Mouse (Mus musculus): ENCODE measurements around the gene Olfr686. TPM values are rescaled to one million over a fixed set of nuclear protein-coding genes. Genes with fewer than 3 reads are reported as not detected.

The Olfr686 gene
- not detected for polyA plus RNA-seq (2014; fragmentation: Illumina TruSeq; extraction: RNeasy Lipid Tissue Mini Kit (QIAGEN cat#74804); ENCODE audit: low read depth, low replicate concordance)

DNA sequence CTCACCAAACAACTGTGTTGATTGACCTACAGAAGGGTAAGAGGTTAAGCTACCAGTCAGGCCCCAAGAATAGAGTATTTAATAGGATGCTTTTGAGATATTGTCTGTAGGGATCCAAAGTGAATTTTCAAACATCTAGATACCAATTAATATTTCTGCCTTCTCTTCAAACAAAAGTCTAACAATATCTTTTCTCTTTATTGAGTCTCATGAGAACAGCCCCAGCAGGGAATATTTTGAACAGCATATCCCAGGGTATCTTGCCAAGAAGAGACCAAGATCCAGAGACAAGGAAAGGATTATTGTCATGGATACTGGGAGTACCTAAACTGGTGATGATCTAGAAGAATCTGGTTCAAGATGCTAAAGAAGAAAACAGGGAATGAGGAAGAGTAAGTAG is at the start of gene Olfr686:
Gene Olfr686 (minus strand): TSS at position 101 of the 400 bp plus-strand sequence.

DNA sequence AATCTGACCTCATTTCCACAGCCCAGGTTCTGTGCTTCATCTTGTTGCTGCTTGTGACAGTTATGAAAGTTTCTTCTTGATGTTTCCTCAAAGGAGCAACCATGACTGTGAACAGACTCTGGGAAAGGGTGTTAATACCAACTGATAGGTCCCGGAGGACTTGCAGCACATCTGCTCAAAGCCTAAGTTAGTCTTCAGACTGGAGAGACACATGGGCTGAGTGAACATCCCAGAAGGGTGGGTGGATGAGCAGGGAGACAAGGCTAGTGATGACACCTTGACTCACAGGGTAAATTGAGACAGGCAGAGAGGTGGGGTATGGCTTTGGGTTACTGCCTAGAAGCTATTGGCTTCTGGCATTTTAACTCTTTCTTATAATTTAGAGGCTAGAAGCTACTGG is 21.4 kb downstream of the Olfr686 start, which contains the start of gene Olfr685:
Gene Olfr685 (minus strand): TSS at position 101 of the 400 bp plus-strand sequence.

GRCm38 (mm10) chr7:105163553-105163952 is 43.7 kb downstream of the Olfr686 start, which contains the start of gene Olfr684:
Gene Olfr684, minus strand, starts transcription at chr7:105163653.

Other genes starting within 250 kb of the Olfr686 start
- not detected for gene Olfr670, start 244.9 kb downstream of the Olfr686 start, polyA plus RNA-seq (2014; fragmentation: Illumina TruSeq; extraction: RNeasy Lipid Tissue Mini Kit (QIAGEN cat#74804); ENCODE audit: low read depth, low replicate concordance)
- gene Olfr671, start 228.4 kb downstream of the Olfr686 start, polyA plus RNA-seq (2014; fragmentation: Illumina TruSeq; extraction: RNeasy Lipid Tissue Mini Kit (QIAGEN cat#74804); ENCODE audit: low read depth, low replicate concordance) = not detected
- gene Olfr672, start 205.5 kb downstream of the Olfr686 start, polyA plus RNA-seq (2014; fragmentation: Illumina TruSeq; extraction: RNeasy Lipid Tissue Mini Kit (QIAGEN cat#74804); ENCODE audit: low read depth, low replicate concordance) = not detected
- gene Olfr675, start 179.0 kb downstream of the Olfr686 start, polyA plus RNA-seq (2014; fragmentation: Illumina TruSeq; extraction: RNeasy Lipid Tissue Mini Kit (QIAGEN cat#74804); ENCODE audit: low read depth, low replicate concordance) = not detected
- not detected for gene Olfr676, start 174.8 kb downstream of the Olfr686 start, polyA plus RNA-seq (2014; fragmentation: Illumina TruSeq; extraction: RNeasy Lipid Tissue Mini Kit (QIAGEN cat#74804); ENCODE audit: low read depth, low replicate concordance)
- not detected for gene Olfr677, start 156.1 kb downstream of the Olfr686 start, polyA plus RNA-seq (2014; fragmentation: Illumina TruSeq; extraction: RNeasy Lipid Tissue Mini Kit (QIAGEN cat#74804); ENCODE audit: low read depth, low replicate concordance)
- not detected for gene Olfr678, start 143.0 kb downstream of the Olfr686 start, polyA plus RNA-seq (2014; fragmentation: Illumina TruSeq; extraction: RNeasy Lipid Tissue Mini Kit (QIAGEN cat#74804); ENCODE audit: low read depth, low replicate concordance)
- not detected for gene Olfr679, start 126.3 kb downstream of the Olfr686 start, polyA plus RNA-seq (2014; fragmentation: Illumina TruSeq; extraction: RNeasy Lipid Tissue Mini Kit (QIAGEN cat#74804); ENCODE audit: low read depth, low replicate concordance)
- not detected for gene Olfr680-ps1, start 114.7 kb downstream of the Olfr686 start, polyA plus RNA-seq (2014; fragmentation: Illumina TruSeq; extraction: RNeasy Lipid Tissue Mini Kit (QIAGEN cat#74804); ENCODE audit: low read depth, low replicate concordance)
- not detected for gene Olfr681, start 90.6 kb downstream of the Olfr686 start, polyA plus RNA-seq (2014; fragmentation: Illumina TruSeq; extraction: RNeasy Lipid Tissue Mini Kit (QIAGEN cat#74804); ENCODE audit: low read depth, low replicate concordance)
- not detected for gene Olfr683, start 60.5 kb downstream of the Olfr686 start, polyA plus RNA-seq (2014; fragmentation: Illumina TruSeq; extraction: RNeasy Lipid Tissue Mini Kit (QIAGEN cat#74804); ENCODE audit: low read depth, low replicate concordance)
- gene Olfr684, start 43.8 kb downstream of the Olfr686 start, polyA plus RNA-seq (2014; fragmentation: Illumina TruSeq; extraction: RNeasy Lipid Tissue Mini Kit (QIAGEN cat#74804); ENCODE audit: low read depth, low replicate concordance) = not detected
- gene Olfr685, start 21.5 kb downstream of the Olfr686 start, polyA plus RNA-seq (2014; fragmentation: Illumina TruSeq; extraction: RNeasy Lipid Tissue Mini Kit (QIAGEN cat#74804); ENCODE audit: low read depth, low replicate concordance) = not detected
- gene Olfr688, start 80.6 kb upstream of the Olfr686 start, polyA plus RNA-seq (2014; fragmentation: Illumina TruSeq; extraction: RNeasy Lipid Tissue Mini Kit (QIAGEN cat#74804); ENCODE audit: low read depth, low replicate concordance) = not detected
- not detected for gene Olfr689, start 103.7 kb upstream of the Olfr686 start, polyA plus RNA-seq (2014; fragmentation: Illumina TruSeq; extraction: RNeasy Lipid Tissue Mini Kit (QIAGEN cat#74804); ENCODE audit: low read depth, low replicate concordance)
- not detected for gene Olfr690, start 126.6 kb upstream of the Olfr686 start, polyA plus RNA-seq (2014; fragmentation: Illumina TruSeq; extraction: RNeasy Lipid Tissue Mini Kit (QIAGEN cat#74804); ENCODE audit: low read depth, low replicate concordance)
- gene Olfr691, start 134.8 kb upstream of the Olfr686 start, polyA plus RNA-seq (2014; fragmentation: Illumina TruSeq; extraction: RNeasy Lipid Tissue Mini Kit (QIAGEN cat#74804); ENCODE audit: low read depth, low replicate concordance) = not detected
- gene Olfr692, start 160.7 kb upstream of the Olfr686 start, polyA plus RNA-seq (2014; fragmentation: Illumina TruSeq; extraction: RNeasy Lipid Tissue Mini Kit (QIAGEN cat#74804); ENCODE audit: low read depth, low replicate concordance) = not detected
- gene Gm5901, start 167.6 kb upstream of the Olfr686 start, polyA plus RNA-seq (2014; fragmentation: Illumina TruSeq; extraction: RNeasy Lipid Tissue Mini Kit (QIAGEN cat#74804); ENCODE audit: low read depth, low replicate concordance) = not detected
- 4.8 TPM for gene Fam160a2, start 192.6 kb upstream of the Olfr686 start, polyA plus RNA-seq (2014; fragmentation: Illumina TruSeq; extraction: RNeasy Lipid Tissue Mini Kit (QIAGEN cat#74804); ENCODE audit: low read depth, low replicate concordance)
- gene Cnga4, start 197.1 kb upstream of the Olfr686 start, polyA plus RNA-seq (2014; fragmentation: Illumina TruSeq; extraction: RNeasy Lipid Tissue Mini Kit (QIAGEN cat#74804); ENCODE audit: low read depth, low replicate concordance) = not detected
- not detected for gene Cckbr, start 218.2 kb upstream of the Olfr686 start, polyA plus RNA-seq (2014; fragmentation: Illumina TruSeq; extraction: RNeasy Lipid Tissue Mini Kit (QIAGEN cat#74804); ENCODE audit: low read depth, low replicate concordance)

Measured in liver, adult 10 weeks (tissue).